Mouse (Mus musculus): ENCODE data around the gene Chm. TPM values are rescaled to one million over a fixed set of nuclear protein-coding genes. Genes with fewer than 3 reads are reported as not detected.
"Not testable (repeated sequence)": the region's sequence is repeated elsewhere in the genome, so short reads cannot be mapped to it uniquely, and the experiment has no call there.

The Chm gene
- 1.3 TPM for polyA plus RNA-seq (2012; fragmentation: generic; extraction: Trizol)
- long read RNA-seq, experiment 1, full-length matches to known transcripts = 4 of 7 reads
- long read RNA-seq, experiment 1, partial matches to known transcripts = 0 of 7 reads
- long read RNA-seq, experiment 1, other reads (novel, unspliced or antisense) = 3 of 7 reads
- long read RNA-seq, experiment 2, full-length matches to known transcripts = 34 of 48 reads
- long read RNA-seq, experiment 2, partial matches to known transcripts = 1 of 48 reads
- long read RNA-seq, experiment 2, other reads (novel, unspliced or antisense) = 13 of 48 reads

DNA sequence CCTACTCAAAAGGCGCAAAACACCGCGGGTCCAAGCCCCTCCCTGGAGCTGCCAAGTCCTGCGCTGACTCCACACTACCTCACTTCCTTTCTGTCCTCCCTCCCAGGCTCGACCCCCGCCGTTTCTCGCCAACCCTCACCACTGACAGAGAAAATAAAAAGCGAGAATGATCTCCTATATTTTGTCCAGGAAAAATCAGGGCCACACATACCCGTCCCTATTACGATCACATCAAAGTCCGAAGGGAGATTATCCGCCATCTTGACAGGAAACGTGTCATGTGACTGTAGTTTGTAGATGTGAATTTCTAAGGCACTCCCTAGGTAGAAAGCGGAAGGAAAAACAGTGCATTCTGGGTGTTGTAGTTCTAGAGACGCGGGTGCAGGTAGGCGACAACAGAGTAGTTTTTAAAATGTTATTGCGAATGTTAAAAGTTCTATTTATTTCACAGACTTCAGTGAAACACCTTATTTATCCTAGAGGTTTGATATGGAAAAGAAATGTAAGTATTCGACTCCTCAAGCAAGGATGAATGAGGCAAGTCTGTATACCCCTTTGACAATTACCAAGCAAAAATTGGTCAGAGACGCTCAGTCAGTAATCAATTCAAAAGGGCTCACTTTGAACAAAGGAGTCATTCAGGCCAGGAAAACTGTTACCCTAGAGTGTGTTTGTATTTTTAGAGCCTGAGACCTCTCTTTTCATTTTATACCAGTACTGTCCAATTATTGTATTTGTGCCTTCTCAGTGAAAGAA is at the start of gene Chm:
Gene Chm (minus strand): TSS at position 288 of the 756 bp plus-strand sequence.
- Histone ChIP-seq H3K36me3 (ENCODE audit: control insufficient read depth, insufficient read depth) (no peaks in the 10 kb centered on the region), H3K27me3 (ENCODE audit: control insufficient read depth, insufficient read depth, insufficient read length) (no peaks in the 10 kb centered on the region), H3ac (ENCODE audit: control insufficient read depth, insufficient read length, low read depth) (peak within 1 kb of the TSS; percentile 80), H3K79me3 (ENCODE audit: low read depth) (peaks cover 13% of the 10 kb centered on the region), H3K4me3 (ENCODE audit: insufficient read depth, poor library complexity, severe bottlenecking) (peak within 1 kb of the TSS; percentile 56), H3K79me2 (ENCODE audit: control insufficient read depth, insufficient read depth) (peaks cover 41% of the 10 kb centered on the region)
- TF ChIP-seq USF1 (IDR thresholded peaks at IDR 0.05; ENCODE audit: low read depth) = peak; percentile 90
- no peak for TF ChIP-seq FOSL1 (IDR thresholded peaks at IDR 0.05; ENCODE audit: insufficient read depth, low read length, poor library complexity, severe bottlenecking)

DNA sequence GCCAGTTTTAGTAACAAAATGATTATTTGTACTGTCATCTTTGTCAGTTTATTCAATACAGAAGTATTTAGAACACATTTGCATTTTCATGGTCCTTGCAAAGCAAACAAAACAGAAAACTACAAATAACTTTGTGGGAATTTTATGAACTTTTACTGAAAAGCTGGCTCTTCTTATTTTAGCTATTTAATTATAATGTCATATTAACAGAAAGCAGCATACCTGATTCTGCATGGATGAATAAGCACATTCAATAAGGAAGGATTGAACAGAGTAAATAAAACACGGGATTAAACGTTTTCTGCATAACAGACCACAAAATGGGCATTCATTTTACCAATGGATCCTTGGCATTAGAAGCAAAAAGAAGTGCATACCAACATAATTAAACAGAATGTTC is 8.6 kb upstream of the Chm start:
- Histone ChIP-seq H3ac (ENCODE audit: control insufficient read depth, insufficient read length, low read depth) (no peak overlapping the region), H3K36me3 (ENCODE audit: control insufficient read depth, insufficient read depth) (no peaks in the 10 kb centered on the region), H3K79me3 (ENCODE audit: low read depth) (no peaks in the 10 kb centered on the region), H3K27me3 (ENCODE audit: control insufficient read depth, insufficient read depth, insufficient read length) (no peaks in the 10 kb centered on the region), H3K4me3 (ENCODE audit: insufficient read depth, poor library complexity, severe bottlenecking) (no peak overlapping the region), H3K79me2 (ENCODE audit: control insufficient read depth, insufficient read depth) (no peaks in the 10 kb centered on the region)
- TF ChIP-seq CTCF (IDR thresholded peaks at IDR 0.05; ENCODE audit: control insufficient read depth, insufficient read depth, insufficient read length) (no peak), CEBPB (IDR thresholded peaks at IDR 0.05; ENCODE audit: low read depth) (no peak), MAX (IDR thresholded peaks at IDR 0.05) (no peak), MYOG (IDR thresholded peaks at IDR 0.05; ENCODE audit: control insufficient read depth, extremely low read depth, insufficient read length) (no peak), FOSL1 (IDR thresholded peaks at IDR 0.05; ENCODE audit: insufficient read depth, low read length, poor library complexity, severe bottlenecking) (no peak), MYOD1 (IDR thresholded peaks at IDR 0.05; ENCODE audit: control insufficient read depth, insufficient read length, low read depth) (no peak), USF1 (IDR thresholded peaks at IDR 0.05; ENCODE audit: low read depth) (no peak)

DNA sequence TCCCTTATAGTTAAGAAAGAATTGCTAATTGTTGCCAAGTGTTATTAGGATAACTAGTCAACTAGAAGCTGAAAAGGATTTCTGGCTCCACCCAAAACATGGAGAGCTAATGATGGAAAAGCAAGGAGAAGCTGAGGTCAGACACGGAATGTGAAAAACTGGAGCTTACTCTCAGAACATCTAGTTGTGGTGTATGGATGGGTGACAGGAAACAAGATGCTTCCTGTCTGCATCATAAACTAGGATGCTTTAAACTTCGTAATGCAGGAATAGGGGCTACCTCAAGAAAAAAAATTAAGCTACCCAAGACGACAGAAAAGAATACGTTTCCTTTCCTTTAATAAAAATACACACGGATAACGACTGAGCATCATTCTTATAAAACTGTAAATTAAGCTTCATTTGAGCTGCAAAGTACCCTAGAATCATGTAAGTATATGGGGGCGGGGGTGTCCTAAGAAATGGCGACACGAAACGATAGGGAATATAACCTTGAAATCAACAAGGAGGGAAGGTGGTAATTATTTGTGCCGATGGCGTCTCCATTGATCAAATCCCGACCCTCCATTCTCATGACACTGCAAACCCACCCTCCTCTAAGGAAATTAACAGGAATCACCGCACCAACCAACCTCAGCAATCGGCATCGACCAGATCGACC is 618 bp downstream of the Chm start:
- H3K79me3 ChIP-seq (ENCODE audit: low read depth) = peaks cover 17% of the 10 kb centered on the region
- TF ChIP-seq MYOD1 (IDR thresholded peaks at IDR 0.05; ENCODE audit: control insufficient read depth, insufficient read length, low read depth) (no peak), MAX (IDR thresholded peaks at IDR 0.05) (no peak)
- H3K79me2 ChIP-seq (ENCODE audit: control insufficient read depth, insufficient read depth) = peaks cover 49% of the 10 kb centered on the region
- peak overlapping the region; percentile 56 for H3K4me3 ChIP-seq (ENCODE audit: insufficient read depth, poor library complexity, severe bottlenecking)
- H3K27me3 ChIP-seq (ENCODE audit: control insufficient read depth, insufficient read depth, insufficient read length) = no peaks in the 10 kb centered on the region
- peak overlapping the region; percentile 80 for H3ac ChIP-seq (ENCODE audit: control insufficient read depth, insufficient read length, low read depth)
- H3K36me3 ChIP-seq (ENCODE audit: control insufficient read depth, insufficient read depth) = no peaks in the 10 kb centered on the region

DNA sequence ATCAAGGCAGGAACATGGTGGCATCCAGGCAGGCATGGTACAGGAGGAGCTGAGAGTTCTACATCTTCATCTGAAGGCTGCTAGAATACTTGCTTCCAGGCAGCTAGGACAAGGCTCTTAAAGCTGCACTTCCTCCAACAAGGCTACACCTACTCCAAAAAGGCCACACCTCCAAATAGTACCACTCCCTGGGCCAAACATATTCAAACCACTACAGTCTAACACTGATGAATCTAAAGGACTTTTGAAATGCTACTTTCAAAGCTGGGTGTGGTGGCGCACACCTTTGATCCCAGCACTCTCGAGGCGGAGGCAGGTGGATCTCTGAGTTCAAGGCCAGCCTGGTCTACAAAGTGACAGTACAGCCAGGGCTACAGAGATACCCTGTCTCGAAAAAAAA is 4.5 kb downstream of the Chm start:
- H3K27me3 ChIP-seq (ENCODE audit: control insufficient read depth, insufficient read depth, insufficient read length); H3K36me3 ChIP-seq (ENCODE audit: control insufficient read depth, insufficient read depth); H3K4me3 ChIP-seq (ENCODE audit: insufficient read depth, poor library complexity, severe bottlenecking); H3ac ChIP-seq (ENCODE audit: control insufficient read depth, insufficient read length, low read depth): not testable (repeated sequence)
- H3K79me3 ChIP-seq (ENCODE audit: low read depth) = peaks cover 34% of the 10 kb centered on the region
- H3K79me2 ChIP-seq (ENCODE audit: control insufficient read depth, insufficient read depth) = peaks cover 63% of the 10 kb centered on the region

DNA sequence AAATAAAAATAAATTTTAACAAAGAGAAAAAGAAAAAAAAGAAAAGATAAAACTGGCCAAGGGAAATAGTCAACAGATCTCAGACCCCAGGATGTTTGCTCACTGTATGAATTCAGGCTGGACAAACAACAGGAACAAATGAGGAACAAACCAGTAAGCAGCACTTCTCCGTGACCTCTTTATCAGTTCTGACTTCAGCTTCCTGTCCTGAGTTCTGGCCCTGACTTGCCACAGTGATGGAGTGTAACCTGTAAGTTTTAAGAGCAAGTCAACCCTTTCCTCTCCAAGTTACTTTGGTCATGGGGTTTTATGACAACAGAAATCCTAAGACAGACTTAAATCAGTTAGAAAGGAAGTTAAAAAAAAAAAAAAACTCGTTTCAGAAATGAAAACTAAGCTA is 12.6 kb downstream of the Chm start:
- Histone ChIP-seq H3K36me3 (ENCODE audit: control insufficient read depth, insufficient read depth) (no peaks in the 10 kb centered on the region), H3K79me2 (ENCODE audit: control insufficient read depth, insufficient read depth) (peaks cover 26% of the 10 kb centered on the region), H3ac (ENCODE audit: control insufficient read depth, insufficient read length, low read depth) (no peak overlapping the region), H3K27me3 (ENCODE audit: control insufficient read depth, insufficient read depth, insufficient read length) (no peaks in the 10 kb centered on the region), H3K4me3 (ENCODE audit: insufficient read depth, poor library complexity, severe bottlenecking) (no peak overlapping the region), H3K79me3 (ENCODE audit: low read depth) (peaks cover 23% of the 10 kb centered on the region)
- no peak for TF ChIP-seq MYOD1 (IDR thresholded peaks at IDR 0.05; ENCODE audit: control insufficient read depth, insufficient read length, low read depth)

DNA sequence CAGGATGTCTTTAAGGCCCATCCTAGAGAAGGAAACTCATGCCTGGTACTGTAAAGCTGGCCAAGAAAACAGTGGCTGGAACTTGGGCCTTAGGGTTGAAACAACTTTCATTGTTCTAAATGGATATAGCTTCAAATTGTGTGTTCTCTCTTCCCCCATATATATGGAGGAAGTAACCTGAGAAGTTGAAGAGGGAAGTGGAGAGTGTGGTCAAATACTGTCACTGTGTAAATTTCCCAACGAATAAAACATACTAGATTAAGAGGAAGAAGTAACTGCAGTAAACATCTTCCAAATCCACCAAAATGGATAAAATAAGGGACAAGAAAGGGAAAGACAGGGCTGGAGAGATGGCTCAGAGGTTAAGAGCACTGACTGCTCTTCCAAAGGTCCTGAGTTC is 13.0 kb downstream of the Chm start:
- Histone ChIP-seq H3K36me3 (ENCODE audit: control insufficient read depth, insufficient read depth) (no peaks in the 10 kb centered on the region), H3K4me3 (ENCODE audit: insufficient read depth, poor library complexity, severe bottlenecking) (no peak overlapping the region), H3K27me3 (ENCODE audit: control insufficient read depth, insufficient read depth, insufficient read length) (no peaks in the 10 kb centered on the region), H3K79me3 (ENCODE audit: low read depth) (peaks cover 19% of the 10 kb centered on the region), H3K79me2 (ENCODE audit: control insufficient read depth, insufficient read depth) (peaks cover 26% of the 10 kb centered on the region), H3ac (ENCODE audit: control insufficient read depth, insufficient read length, low read depth) (no peak overlapping the region)
- TF ChIP-seq CTCF (IDR thresholded peaks at IDR 0.05; ENCODE audit: control insufficient read depth, insufficient read depth, insufficient read length) (no peak), MYOG (IDR thresholded peaks at IDR 0.05; ENCODE audit: control insufficient read depth, extremely low read depth, insufficient read length) (no peak), FOSL1 (IDR thresholded peaks at IDR 0.05; ENCODE audit: insufficient read depth, low read length, poor library complexity, severe bottlenecking) (no peak), USF1 (IDR thresholded peaks at IDR 0.05; ENCODE audit: low read depth) (no peak), MAX (IDR thresholded peaks at IDR 0.05) (no peak), CEBPB (IDR thresholded peaks at IDR 0.05; ENCODE audit: low read depth) (no peak)
